In the genomic region with DNA sequence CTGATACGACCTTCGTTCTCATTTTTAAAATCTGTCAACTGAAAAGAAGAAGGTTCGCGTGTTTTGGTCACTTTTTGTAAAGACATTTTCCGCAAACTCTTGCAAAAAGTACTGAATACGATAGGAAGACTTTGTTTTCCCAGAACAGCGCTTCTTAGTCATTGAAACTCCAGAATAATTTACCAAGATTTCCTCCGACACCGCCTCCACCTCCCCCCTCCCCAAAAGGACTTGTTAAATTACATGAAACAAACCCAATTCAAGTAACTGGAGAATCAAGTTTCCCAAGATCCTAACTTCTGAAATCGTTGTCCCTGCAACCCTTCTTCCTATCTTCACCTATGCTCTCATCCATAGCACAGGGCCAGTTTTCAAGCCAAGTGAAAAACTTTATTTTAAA, we compare ENCODE assay signal across 8 mouse cellular contexts. TPM values are rescaled to one million over a fixed set of nuclear protein-coding genes. Genes with fewer than 3 reads are reported as not detected.
DNase-seq lines count a peak whose midpoint lies in the region; ATAC-seq and TF ChIP-seq lines count a peak whose summit lies in the region.

No protein-coding gene starts in this region.

- 2% methylated on average over 10 of the region's 10 CpGs for WGBS in heart, embryonic 16.5 days
- under 1% methylated on average over 10 of the region's 10 CpGs for WGBS in forebrain, embryonic 16.5 days

- no peaks in the 10 kb centered on the region for H3K9me3 ChIP-seq in heart, embryonic 16.5 days (replicated peaks; ENCODE audit: control insufficient read depth, low read length)
- no peaks in the 10 kb centered on the region for H3K9me3 ChIP-seq in ES-E14 (ENCODE audit: control insufficient read depth, insufficient read depth, low read depth, low read length)
- H3K9me3 ChIP-seq in forebrain, embryonic 16.5 days (ENCODE audit: control insufficient read depth, low read length), result no peaks in the 10 kb centered on the region

- H3K4me2 ChIP-seq in heart, embryonic 16.5 days (ENCODE audit: low read depth, low read length), result peak overlapping the region; percentile 87
- H3K4me2 ChIP-seq in forebrain, embryonic 16.5 days (ENCODE audit: low read length), result peak overlapping the region; percentile 46

- no peak for DNase-seq in heart, postnatal 10 days
- no peak for DNase-seq in ES-E14 (ENCODE audit: low read depth, low spot score)
- DNase-seq in mesoderm, embryonic 11.5 days (ENCODE audit: low read depth, low spot score), result peak; percentile 9
- DNase-seq in right cerebral cortex, postnatal 36 days (ENCODE audit: low spot score in 2 of 2), result no peak
- no peak for DNase-seq in spleen, adult 18-20 months
- DNase-seq in layer of hippocampus, postnatal 10 days (ENCODE audit: low spot score in 2 of 2), result no peak

- intact Hi-C loops in heart, postnatal 10 days (cut with DNase I), result loop anchor here (2.0 kb wide), 1 partner anchor 22 kb away; no protein-coding TSS in a partner anchor

- in situ Hi-C loops in ES-E14 (cut with MboI; ENCODE audit: low sequenced_read_pairs in 2 of 2, unreplicated experiment in 2 of 2), result no loop called here

- ATAC-seq in heart, embryonic 16.5 days (replicated peaks; ENCODE audit: extremely low read depth, insufficient read depth, low FRiP score), result no peak
- no peak for ATAC-seq in forebrain, embryonic 16.5 days

- peaks cover 23% of the 10 kb centered on the region for H3K4me1 ChIP-seq in heart, embryonic 16.5 days (ENCODE audit: control insufficient read depth, insufficient read depth, low read length)
- H3K4me1 ChIP-seq in ES-E14 (ENCODE audit: control insufficient read depth in 2 of 2, insufficient read depth in 2 of 2, low read length in 2 of 2, poor library complexity in 1 of 2), result peaks cover 10 to 18% of the 10 kb centered on the region in 2 experiments; a peak in 3 of 4 replicates
- peaks cover 13% of the 10 kb centered on the region for H3K4me1 ChIP-seq in forebrain, embryonic 16.5 days (replicated peaks; ENCODE audit: control insufficient read depth, insufficient read depth, low read length)

- peak overlapping the region; percentile 93 for H3K27ac ChIP-seq in heart, embryonic 16.5 days (ENCODE audit: low read length)
- no peak overlapping the region for H3K27ac ChIP-seq in ES-E14 (ENCODE audit: insufficient read depth, low read depth, low read length, poor library complexity, severe bottlenecking)
- peak overlapping the region; percentile 88 for H3K27ac ChIP-seq in forebrain, embryonic 16.5 days (ENCODE audit: low read length)

- no peaks in the 10 kb centered on the region for H3K36me3 ChIP-seq in heart, embryonic 16.5 days (ENCODE audit: control insufficient read depth, insufficient read depth)
- no peaks in the 10 kb centered on the region; the same call in 1 of the 2 replicates for H3K36me3 ChIP-seq in ES-E14 (ENCODE audit: control insufficient read depth, insufficient read depth, low read length, poor library complexity, severe bottlenecking)
- no peaks in the 10 kb centered on the region for H3K36me3 ChIP-seq in forebrain, embryonic 16.5 days (ENCODE audit: control insufficient read depth, insufficient read depth)

- peak overlapping the region; percentile 95 for H3K9ac ChIP-seq in heart, embryonic 16.5 days (ENCODE audit: low read length)
- H3K9ac ChIP-seq in ES-E14 (ENCODE audit: insufficient read depth, low read depth, low read length, poor library complexity, severe bottlenecking), result peak overlapping the region; percentile 97; the same call in 1 of the 2 replicates
- H3K9ac ChIP-seq in forebrain, embryonic 16.5 days (replicated peaks; ENCODE audit: low read depth, low read length), result peak overlapping the region; percentile 82

- peak overlapping the region; percentile 92 for H3K4me3 ChIP-seq in heart, embryonic 16.5 days (ENCODE audit: low read length)
- H3K4me3 ChIP-seq in ES-E14 (ENCODE audit: insufficient read depth in 1 of 2, low read depth in 1 of 2, low read length in 2 of 2, poor library complexity in 1 of 2, severe bottlenecking in 1 of 2), result peak overlapping the region; percentile 91 to 92
- H3K4me3 ChIP-seq in forebrain, embryonic 16.5 days (replicated peaks; ENCODE audit: low read length), result peak overlapping the region; percentile 80

- H3K27me3 ChIP-seq in heart, embryonic 16.5 days (ENCODE audit: control insufficient read depth, insufficient read depth, low read length), result no peaks in the 10 kb centered on the region
- H3K27me3 ChIP-seq in forebrain, embryonic 16.5 days (replicated peaks; ENCODE audit: control insufficient read depth, insufficient read depth, low read length), result no peaks in the 10 kb centered on the region

TF ChIP-seq in ES-E14, 5 proteins besides CTCF, POLR2A, EP300 and RAD21:
- TF ChIP-seq ZC3H11A (IDR thresholded peaks at IDR 0.05; ENCODE audit: borderline replicate concordance, low read depth, low read length) (no peak), ZNF384 (IDR thresholded peaks at IDR 0.05; ENCODE audit: low read depth, low read length) (no peak), MAFK (IDR thresholded peaks at IDR 0.05; ENCODE audit: insufficient read depth, low read depth, low read length) (no peak), HCFC1 (IDR thresholded peaks at IDR 0.05; ENCODE audit: borderline replicate concordance, insufficient read depth, low read length) (no peak), CHD2 (IDR thresholded peaks at IDR 0.05; ENCODE audit: low read depth, low read length) (no peak)
TF ChIP-seq in ES-E14: peak in this region for 0.

RNA-seq across cellular contexts. Expression of gene Hsd17b12, which starts 0.7 kb away (rescaled TPM):
- 72.3 and 81.9 TPM in 2 replicates for polyA plus RNA-seq in heart, embryonic 16.5 days (2015; fragmentation: Nextera tagmentation; extraction: Ambion mirVana)
- total RNA-seq in heart, postnatal 10 days (2021), result 10 to 100 TPM; 28.8 to 34.8 TPM
- total RNA-seq in ES-E14 (2012; rRNA removed), result 149 and 170 TPM in 2 replicates
- 141 and 144 TPM in 2 replicates for polyA plus RNA-seq in forebrain, embryonic 16.5 days (2015; fragmentation: Nextera tagmentation; extraction: Ambion mirVana)
- 10 to 100 TPM; 82.7 to 87.5 TPM for total RNA-seq in layer of hippocampus, postnatal 10 days (2021)
